Mouse (Mus musculus) left cerebral cortex, adult 8-10 months (tissue): ENCODE data around the gene Gm49337. TPM values are rescaled to one million over a fixed set of nuclear protein-coding genes. Genes with fewer than 3 reads are reported as not detected.
"Not testable (repeated sequence)": the region's sequence is repeated elsewhere in the genome, so short reads cannot be mapped to it uniquely, and the experiment has no call there.

ENCODE experiments used
- DNase-seq, 2 experiments: peaks; one replicate each; pipeline ENCODE4 v3.0.0; 2022; ENCODE audit warnings: low spot score in 2 of 2
- total RNA-seq, 4 experiments: library from RNA; stranded (reverse); gene quantifications; 2 replicates each; pipeline ENCODE4 v1.2.4; 2022

The Gm49337 gene
- total RNA-seq, 4 experiments from 2014 or later: 0.53 TPM; not detected in 3

DNA sequence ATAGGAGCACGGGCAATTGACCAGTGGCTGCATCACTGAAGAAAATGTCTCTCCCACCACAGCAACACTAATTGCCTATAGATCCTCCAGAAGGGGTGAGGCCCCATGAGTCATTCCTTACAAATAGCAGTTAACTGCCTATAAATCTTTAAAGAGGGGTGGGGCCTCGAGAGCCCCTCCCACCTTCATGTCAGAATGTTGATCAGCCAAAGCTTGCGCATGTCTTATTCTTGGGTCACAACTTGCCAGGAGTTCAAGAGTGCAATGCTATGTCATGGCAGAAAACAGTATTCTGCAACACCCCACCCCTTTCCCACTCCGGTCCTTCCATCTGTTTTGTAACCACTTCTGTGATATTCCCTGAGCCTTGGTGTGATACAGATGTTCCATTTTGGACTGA, 33.3 kb downstream of the Gm49337 start:
- DNase-seq: no peak

DNA sequence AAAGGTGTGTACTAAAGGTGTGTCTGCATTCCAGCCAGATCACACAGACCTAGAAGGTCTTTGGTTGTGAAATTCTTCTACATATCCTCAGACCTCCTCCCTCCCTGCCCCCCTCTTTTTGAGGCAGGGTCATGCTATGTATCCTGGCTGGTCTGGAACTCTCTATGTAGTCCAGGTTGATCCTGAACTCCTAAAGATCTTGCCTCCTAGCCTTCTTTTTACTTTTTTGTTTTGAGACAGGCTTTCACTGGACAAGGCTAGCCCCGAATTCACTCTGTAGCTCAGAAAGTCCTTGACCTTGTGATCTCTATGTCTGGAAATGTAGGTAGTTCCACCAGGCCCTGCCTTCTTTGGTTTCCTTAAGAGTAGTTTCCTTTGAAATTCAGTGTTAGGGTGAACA, 35.7 kb downstream of the Gm49337 start:
- no peak for DNase-seq

DNA sequence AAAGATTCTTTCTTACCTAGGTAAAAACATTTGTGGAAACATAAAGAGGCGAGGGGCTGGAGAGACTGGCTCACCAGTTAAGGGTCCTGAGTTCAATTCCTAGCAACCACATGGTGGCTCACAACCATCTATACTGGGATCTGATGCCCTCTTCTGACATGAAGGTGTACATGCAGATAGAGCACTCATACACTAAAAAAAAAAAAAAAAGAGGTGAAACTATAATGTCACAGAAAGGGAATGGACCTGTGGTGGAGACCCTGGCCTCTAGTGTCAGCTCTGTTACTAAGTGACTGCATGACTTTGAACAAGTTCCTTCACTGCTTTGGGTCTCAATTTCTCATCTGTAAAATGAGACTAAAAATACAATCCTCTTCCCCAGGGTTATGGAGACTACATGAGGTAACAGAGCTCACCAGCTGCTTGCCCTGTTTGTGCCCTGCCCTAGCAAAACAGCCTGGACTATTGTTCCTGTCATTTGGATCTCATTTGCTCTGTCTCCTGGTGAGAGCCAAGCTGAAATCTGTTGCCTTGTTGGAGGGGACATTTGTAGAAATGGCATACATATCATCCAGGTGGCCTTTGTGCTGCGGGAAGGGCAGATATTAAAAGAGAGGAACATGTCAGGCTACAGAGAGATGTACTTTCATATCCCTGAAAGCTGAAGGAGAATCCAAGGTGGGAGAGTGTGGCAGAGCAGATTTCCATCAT, 42.9 kb downstream of the Gm49337 start:
- DNase-seq: no peak

DNA sequence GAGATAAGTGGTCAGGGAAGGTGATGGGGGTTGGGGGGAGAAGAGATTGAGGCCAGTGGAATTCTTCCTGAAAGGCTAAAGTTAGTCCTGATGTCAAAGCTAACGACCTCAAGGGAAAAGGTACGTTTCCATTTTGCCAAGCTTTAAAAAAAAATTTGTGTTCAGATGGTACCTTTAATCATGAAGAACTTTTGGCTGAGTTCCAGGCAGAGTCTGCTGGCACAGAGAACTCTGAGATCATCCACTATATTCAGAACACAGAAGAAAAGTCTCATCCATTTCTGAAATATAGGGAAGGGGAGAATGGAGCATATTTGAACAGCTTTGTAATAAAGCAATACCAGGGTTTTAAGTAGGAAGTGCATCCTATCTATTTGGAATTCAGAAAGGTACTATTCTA, 43.9 kb downstream of the Gm49337 start:
- no peak for DNase-seq

DNA sequence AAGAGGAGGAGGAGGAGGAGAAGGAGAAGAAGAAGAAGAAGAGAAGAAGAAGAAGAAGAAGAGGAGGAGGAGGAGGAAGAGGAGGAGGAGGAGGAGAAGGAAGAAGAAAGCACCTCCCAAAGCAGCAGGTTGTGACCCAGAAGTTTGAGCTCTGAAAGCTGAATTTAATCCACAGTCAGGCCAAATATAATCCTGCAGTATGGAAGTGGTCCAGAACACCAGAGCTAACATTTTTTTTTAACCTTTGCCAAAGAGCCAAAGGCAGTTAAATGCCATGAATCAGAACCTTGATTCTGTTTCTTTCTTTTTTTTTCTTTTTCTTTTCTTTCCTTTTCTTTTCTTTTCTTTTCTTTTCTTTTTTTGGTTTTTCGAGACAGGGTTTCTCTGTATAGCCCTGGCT, 44.5 kb downstream of the Gm49337 start:
- not testable (repeated sequence) for DNase-seq

DNA sequence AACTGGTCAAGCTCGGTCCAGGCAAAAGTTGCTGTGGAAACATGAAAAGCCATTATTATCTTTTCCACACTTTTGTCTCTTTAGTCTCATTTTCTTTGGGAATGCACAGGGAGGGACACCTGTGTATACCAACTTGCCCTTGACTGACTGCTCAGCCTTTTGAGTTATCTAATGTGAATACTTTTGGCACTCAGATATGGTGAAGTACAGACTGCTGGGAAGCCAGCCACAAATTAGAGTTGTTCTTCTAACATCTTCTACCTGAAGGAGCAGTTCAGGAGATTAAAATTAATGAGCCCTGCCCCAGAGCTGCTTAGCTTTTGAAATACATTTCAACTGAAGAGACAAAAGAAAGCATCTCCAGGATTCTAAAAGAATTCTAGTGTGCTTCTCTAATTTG, 45.9 kb downstream of the Gm49337 start:
- no peak for DNase-seq

DNA sequence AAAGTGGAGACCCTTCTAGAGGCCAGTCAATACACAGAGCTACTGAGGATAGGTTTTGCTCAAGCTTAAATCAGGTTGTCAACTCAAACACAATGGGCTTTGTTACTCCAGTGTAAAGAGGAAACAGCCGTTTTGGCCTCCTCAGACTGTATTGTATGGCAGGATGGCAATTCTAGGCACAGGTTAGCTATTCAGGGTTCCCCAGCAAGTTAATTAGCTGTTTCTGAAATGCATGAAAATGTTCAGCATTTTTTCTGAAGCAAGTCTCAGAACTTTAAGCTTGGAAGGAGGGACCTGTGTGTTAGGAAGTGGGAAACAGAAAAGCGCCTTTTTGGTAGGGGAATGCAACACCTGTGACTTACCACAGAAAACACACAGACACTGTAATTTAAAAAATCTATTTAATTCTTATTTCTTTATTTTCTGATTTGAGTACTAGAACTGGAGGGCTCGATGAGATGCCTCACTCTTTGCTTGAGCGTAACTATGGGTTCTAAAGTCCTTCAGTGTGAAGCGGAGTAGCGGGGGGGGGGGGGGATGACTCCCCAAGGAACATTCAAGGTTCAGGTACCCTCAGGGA, 47.0 kb downstream of the Gm49337 start:
- DNase-seq: no peak

DNA sequence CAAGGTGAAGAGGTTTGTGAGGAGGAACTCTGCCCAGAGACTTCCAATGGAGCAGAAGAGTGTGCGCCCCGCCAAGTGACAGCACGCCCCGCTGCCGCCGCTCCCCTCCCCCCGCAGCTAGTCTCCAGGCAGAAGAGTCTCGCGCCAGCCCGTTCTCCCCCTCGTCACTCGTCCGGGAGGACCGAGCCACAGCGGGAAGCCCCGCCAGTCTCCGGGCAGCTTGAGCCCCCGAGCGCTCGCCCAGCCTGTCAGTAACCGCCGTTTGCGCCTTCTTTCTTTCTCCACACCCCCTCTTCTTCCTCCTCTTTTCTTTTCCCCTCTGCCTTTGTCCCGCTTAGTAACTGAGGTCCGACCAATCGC, 47.6 kb downstream of the Gm49337 start:
- DNase-seq: no peak

DNA sequence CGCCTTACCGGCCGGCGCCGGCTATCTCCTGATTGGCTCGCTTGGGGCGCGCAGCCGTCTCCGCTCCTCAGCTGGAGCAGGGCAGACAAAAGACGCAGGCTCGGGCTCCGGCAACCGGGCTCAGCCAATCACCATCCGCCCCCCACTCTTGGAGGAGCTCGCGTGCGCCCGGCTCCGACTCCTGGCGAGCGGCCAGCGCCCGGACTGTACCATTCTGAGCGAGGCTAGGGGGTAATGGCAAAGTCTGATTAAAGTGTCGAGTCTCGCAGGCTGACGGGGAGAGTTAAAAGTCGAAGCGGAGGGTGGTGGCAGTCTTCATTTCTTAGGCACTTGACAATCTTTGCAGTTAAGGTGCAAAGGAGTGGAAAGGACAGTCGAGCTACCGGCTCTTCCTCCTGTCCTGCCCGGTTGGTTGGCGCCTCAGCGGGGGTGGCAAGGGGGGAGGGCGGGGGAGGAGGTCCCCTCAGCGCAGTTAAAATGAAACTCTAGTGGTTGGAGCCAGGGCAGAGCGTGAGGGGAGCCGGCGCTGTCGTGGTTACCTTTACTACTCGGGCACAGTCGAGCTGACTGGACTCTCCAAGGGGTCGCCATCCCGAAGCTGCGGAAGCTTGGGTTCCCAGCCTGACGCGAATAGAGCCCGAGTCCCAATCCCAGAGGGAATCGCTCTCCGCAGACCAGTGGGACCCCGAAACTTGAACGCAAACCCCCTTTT, 48.1 kb downstream of the Gm49337 start, which contains the start of gene Pik3r3:
Gene Pik3r3 (plus strand): TSS at position 479 of the 712 bp plus-strand sequence.
- peak; percentile 97 to 99 for DNase-seq

DNA sequence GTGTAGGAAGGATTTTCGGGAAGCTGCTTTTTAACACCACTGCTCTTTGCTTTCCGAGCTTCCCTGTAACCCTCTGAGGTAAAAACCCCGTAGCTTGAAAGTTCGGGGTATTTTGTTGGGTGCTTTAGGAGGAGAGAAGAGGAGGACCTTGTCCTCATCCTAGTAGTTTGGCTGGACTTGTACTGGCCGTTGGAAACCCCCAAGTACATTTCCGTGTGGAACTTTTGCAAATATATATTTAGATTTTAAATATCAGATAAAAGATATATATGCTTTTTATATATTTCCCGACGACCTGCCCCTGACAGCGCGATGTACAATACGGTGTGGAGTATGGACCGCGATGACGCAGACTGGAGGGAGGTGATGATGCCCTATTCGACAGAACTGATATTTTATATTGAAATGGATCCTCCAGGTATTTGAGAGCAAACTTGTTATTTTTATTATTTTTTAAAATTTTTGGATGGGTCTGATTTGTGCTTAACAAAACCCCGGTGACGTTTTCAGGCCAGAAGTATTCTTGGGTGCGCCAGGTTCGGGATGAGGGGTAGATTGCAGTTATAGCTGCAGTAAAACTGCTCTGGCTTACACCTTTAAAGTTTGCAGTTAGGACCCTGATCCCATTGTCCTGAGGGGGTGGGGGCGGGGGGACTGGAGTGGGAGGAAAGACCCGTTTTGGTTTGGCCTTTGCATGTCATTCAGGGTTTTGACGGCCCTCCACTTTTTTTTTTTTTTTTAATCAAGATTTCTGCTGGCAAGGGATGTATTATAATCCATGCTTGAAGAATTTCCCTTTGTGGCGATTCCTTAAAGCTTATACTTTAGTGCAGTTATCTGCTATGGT, 49.0 kb downstream of the Gm49337 start:
- DNase-seq: no peak

DNA sequence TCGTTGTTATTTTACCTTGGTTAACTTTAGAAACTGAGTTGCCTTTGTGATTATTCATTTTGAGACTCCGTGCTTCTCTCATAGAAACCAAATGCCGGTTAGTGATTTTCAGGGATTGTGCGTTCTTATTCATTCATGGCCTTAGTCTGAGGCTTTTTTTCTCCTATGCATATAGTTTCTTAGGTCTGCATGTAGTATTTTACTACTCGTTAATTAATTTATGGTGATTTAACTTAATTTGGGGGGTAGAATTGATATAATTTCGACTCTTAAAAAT, 49.6 kb downstream of the Gm49337 start:
- DNase-seq: no peak

DNA sequence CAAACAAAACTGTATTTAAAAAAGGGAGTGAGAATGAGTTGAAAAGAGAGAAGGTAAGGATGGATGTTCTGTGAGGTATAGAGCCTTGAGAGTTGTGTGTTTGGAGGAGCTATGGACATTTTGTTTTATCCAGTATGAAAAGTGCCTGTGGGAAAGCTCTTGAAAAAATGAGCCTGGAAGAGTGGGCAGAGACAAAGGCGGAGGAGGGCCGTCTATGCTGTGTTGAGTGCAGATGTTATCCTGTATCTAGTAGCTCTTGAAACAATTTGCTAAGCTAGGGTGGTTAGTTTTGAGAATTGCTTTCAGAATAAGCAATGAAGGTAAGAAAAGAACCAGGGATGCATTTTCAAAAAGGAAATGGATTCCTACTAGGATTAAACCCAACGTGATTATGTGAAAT, 70.2 kb downstream of the Gm49337 start:
- DNase-seq: peak in 1 of 2 experiments; percentile 30

DNA sequence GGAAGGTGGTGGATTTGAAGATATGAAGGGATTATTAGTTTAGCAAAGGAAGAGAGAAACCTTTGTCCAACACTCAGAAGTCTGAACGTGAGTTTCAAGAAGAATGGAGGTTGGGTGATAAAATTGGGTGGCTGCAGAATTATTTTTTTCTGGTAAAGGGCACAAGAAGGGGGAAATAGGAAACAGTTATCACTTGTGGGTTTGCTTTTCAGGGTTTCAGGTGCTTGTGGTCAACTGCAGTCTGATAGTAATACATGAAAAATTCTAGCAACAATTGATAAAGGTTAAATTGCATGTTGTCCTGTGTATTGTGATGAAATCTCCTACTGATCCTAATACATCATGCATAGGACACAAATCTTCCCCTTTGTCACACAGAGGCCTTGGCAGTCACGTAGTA, 71.1 kb downstream of the Gm49337 start:
- no peak for DNase-seq

DNA sequence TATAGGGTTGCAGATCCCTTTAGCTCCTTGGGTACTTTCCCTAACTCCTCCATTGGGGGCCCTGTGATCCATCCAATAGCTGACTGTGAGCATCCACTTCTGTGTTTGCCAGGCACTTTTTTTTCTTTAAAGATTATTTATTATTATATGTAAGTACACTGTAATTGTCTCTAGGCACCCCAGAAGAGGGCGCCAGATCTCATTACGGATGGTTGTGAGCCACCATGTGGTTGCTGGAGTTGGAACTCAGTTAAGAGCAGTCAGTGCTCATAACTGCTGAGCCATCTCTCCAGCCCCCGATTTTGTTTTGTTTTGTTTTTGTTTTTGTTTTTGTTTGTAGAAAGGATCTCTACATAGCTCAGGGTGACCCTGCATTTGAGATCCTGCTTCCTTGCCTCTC, 72.7 kb downstream of the Gm49337 start:
- not testable (repeated sequence) for DNase-seq

DNA sequence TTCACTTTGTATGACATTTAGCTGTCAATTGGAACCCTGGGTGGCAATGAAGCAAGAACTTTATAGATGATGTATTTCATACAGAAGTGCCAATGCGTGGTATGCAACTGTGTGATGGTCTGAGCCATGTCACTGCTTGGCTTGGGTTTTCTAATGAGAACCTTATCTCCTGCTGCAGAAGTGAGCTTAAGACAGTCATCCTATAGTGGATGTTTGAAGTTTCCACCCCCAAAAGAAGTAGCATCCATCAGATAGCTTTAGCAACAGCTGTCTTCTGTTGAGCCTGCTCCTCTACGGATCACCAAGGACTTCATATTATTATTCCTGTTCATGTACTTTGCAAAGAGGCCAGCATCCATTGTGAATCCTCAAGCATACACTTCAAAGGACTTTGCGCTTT, 76.8 kb downstream of the Gm49337 start:
- DNase-seq: no peak

DNA sequence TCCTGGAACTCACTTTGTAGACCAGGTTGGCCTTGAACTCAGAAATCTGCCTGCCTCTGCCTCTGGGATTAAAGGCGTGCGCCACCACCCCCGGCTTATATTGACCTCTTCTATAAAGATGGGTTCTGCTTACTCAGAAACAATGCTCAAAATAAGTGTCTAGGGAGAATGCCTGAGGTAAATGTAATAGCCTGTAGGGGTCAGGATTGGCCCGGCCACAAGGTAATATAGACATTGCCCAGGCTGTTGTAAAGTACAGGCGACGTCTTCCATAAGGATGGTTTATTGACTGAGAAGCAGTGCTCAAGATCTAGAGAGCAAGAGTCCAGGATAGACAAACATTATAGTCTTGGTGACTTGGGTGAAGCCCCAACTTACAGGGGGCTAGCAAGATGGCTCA, 95.0 kb downstream of the Gm49337 start:
- DNase-seq: no peak

DNA sequence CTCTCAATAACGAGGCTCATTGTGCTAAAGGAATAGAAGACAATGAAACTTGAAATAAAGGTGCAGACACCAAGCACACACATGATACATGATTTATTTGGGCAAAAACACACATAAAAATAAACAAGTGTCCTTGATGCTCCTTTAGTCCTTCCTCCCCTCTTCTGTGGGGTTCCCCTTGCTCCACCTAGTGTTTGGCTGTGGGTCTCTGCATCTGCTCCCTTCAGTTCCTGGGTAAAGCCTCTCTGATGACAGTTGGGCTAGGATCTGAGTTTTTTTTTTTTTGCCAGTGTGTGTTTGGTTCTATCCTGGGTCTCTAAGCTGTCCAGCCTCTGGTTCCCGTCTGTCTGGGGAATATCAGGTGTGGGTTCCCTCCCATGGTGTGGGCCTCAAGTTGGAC, 109.0 kb downstream of the Gm49337 start:
- no peak for DNase-seq

DNA sequence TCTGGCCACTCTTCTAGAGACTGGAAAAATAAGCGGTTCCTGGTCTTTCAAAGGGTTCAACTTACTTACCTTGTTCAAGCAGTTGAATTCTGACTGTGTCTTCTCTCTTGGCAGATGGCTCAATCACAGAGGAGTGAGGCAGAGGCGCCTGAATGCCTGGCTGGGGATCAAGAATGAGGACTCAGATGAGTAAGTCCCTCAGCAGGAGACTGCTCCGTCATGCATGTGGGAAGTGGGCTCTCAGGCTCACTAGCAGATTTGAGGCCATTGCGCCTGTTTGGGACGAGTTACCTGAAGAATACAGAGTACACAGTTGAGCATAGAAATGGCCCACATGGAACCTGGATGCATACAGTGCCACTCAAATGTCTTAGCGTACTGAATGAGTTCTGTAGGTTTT, 118.4 kb downstream of the Gm49337 start:
- DNase-seq: peak in 1 of 2 experiments; percentile 56

DNA sequence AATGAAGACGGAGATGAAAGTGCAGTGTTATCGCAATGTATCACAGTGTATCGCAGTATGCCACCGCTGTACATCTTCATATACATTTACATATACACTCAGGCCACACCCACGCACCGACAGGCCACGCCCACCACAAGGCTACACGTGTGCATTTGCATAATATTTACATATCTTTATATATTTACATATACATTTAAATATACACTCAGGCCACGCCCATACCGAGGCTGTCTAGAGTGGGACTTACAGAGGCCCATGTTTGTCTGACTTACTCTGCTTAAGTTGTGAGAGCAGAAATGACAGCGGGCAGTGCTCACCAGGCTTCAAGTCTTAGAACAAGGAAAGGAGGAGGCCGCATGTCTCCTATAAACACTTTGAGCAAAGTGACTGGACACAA, 120.1 kb downstream of the Gm49337 start:
- DNase-seq: no peak

DNA sequence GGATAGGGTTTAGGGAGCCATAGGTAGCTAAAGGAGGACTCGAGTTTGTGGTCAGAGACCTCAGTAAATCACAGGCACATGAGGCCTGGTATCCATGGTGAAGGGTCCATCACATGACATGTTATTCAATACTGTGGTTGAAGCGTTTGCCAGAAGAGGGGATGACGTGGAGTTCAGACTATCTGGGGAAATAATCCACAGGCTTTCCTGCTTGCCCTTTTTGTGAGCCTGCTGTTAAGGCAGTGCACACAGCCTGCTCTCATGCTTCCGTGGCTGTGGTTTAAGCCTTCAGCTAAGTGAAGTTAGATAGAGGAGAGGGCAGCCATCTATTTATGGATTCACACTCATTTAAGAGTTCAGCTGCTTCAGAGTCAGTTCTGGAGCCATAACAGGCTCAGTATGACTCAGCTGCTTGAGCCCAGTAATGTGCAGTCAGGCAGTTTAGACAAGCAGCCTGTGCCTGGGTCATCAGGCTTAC, 127.7 kb downstream of the Gm49337 start:
- DNase-seq: no peak

DNA sequence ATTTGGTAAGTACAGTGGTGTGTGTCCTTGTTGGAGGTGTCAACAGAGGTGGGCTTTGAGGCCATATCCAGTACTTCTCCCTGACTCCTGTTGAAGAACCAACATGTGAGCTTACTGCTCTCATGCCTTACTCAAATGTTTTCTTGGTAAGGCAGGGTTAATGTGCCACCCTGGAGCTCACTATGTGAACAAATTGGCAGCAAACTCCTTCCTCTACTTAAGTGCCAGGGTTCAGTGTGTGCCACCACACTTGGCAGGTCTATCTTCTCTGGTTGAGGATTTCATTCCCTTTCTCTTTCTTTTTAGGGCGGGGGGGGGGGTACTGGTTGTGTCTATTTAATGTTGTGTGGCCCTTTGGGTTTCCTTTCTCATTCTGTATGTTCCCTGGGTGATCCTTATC, 131.4 kb downstream of the Gm49337 start:
- DNase-seq: no peak

DNA sequence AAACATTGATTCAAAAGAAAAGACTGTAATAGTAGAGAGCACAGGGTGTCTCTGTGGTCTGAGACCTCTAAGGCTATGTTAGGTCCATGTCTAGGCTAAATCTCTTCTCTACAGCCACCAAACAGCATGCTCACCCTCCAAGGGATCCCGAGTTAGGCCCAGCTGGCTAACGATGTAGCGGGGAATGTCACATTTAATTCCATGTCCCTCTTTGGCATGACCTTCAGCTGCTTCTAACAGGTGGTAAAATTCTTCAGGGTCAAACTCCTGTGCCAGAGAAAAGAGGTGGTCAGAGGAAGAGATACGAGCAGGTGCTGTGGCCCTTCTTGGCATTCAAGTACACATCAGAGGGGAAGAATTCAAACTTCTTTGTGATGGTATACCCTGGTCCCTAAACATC, 144.4 kb downstream of the Gm49337 start:
- DNase-seq: no peak
